Mouse (Mus musculus) ES-E14 (cell line): ENCODE measurements around the gene Panx2. TPM values are rescaled to one million over a fixed set of nuclear protein-coding genes. Genes with fewer than 3 reads are reported as not detected.

ENCODE experiments used
- DNase-seq: peaks from one replicate; pipeline ENCODE4 v3.0.0-alpha.2; 2013; ENCODE audit warnings: low read depth, low spot score
- H3K27ac ChIP-seq: 2 replicates; pipeline ENCODE4 v1.5.1; 2012; ENCODE audit warnings: low read depth, mild to moderate bottlenecking, low read length, moderate library complexity, mixed read lengths; ENCODE audit not compliant: poor library complexity, insufficient read depth, severe bottlenecking
- H3K36me3 ChIP-seq: 2 replicates; pipeline ENCODE4 v1.6.1; 2012; ENCODE audit warnings: mild to moderate bottlenecking, low read length, moderate library complexity, mixed read lengths; ENCODE audit not compliant: control insufficient read depth, poor library complexity, insufficient read depth, severe bottlenecking
- H3K4me1 ChIP-seq, 2 experiments: fragments of 150-350 bp in 1 of 2; sonication (generic) in 1 of 2; 2 replicates each; pipeline ENCODE4 v1.6.1; 2012; ENCODE audit warnings: low read length in 2 of 2, mild to moderate bottlenecking in 1 of 2, mixed read lengths in 1 of 2; ENCODE audit not compliant: control insufficient read depth in 2 of 2, insufficient read depth in 2 of 2, poor library complexity in 1 of 2
- H3K4me3 ChIP-seq, 2 experiments: fragments of 150-350 bp in 1 of 2; sonication (generic) in 1 of 2; 2 replicates each; pipeline ENCODE4 v1.5.1; 2012; ENCODE audit warnings: low read length in 2 of 2, low read depth in 1 of 2, mild to moderate bottlenecking in 1 of 2, mixed read lengths in 1 of 2; ENCODE audit not compliant: insufficient read depth in 1 of 2, poor library complexity in 1 of 2, severe bottlenecking in 1 of 2
- H3K9ac ChIP-seq: 2 replicates; pipeline ENCODE4 v1.6.1; 2012; ENCODE audit warnings: low read depth, mild to moderate bottlenecking, low read length, mixed read lengths; ENCODE audit not compliant: poor library complexity, insufficient read depth, severe bottlenecking
- H3K9me3 ChIP-seq: fragments of 150-350 bp; sonication (generic); 2 replicates; pipeline ENCODE4 v1.6.1; 2012; ENCODE audit warnings: low read depth, mild to moderate bottlenecking, low read length; ENCODE audit not compliant: control insufficient read depth, insufficient read depth
- CHD2 ChIP-seq: IDR thresholded peaks from 2 replicates; pipeline ENCODE4 v1.6.1; 2014; ENCODE audit warnings: mild to moderate bottlenecking, low read depth, low read length, inconsistent platforms
- HCFC1 ChIP-seq: IDR thresholded peaks from 2 replicates; pipeline ENCODE4 v1.6.1; 2012; ENCODE audit warnings: low read length, inconsistent platforms, borderline replicate concordance; ENCODE audit not compliant: insufficient read depth
- MAFK ChIP-seq: IDR thresholded peaks from 2 replicates; pipeline ENCODE4 v1.6.1; 2014; ENCODE audit warnings: mild to moderate bottlenecking, low read depth, low read length, inconsistent platforms; ENCODE audit not compliant: insufficient read depth
- ZC3H11A ChIP-seq: IDR thresholded peaks from 2 replicates; pipeline ENCODE4 v1.6.1; 2012; ENCODE audit warnings: low read depth, mild to moderate bottlenecking, inconsistent platforms, low read length, borderline replicate concordance
- ZNF384 ChIP-seq: IDR thresholded peaks from 2 replicates; pipeline ENCODE4 v1.6.1; 2012; ENCODE audit warnings: low read depth, low read length, inconsistent platforms
- in situ Hi-C, 2 experiments: fragments of 600-800 bp; cut with MboI; formaldehyde crosslinking; loops; one replicate each; pipeline ENCODE4 v1.15.1; 2025; ENCODE audit warnings: low sequenced_read_pairs in 2 of 2, inconsistent platforms in 1 of 2; ENCODE audit not compliant: unreplicated experiment in 2 of 2
- total RNA-seq: library from RNA; depleted of rRNA; stranded (reverse); fragments of 300-350 nt; gene quantifications from 2 replicates; pipeline ENCODE4 v1.2.3, GENCODE M21; 2012

Gene Panx2
- total RNA-seq, 1 experiment: 0.22 TPM

DNA sequence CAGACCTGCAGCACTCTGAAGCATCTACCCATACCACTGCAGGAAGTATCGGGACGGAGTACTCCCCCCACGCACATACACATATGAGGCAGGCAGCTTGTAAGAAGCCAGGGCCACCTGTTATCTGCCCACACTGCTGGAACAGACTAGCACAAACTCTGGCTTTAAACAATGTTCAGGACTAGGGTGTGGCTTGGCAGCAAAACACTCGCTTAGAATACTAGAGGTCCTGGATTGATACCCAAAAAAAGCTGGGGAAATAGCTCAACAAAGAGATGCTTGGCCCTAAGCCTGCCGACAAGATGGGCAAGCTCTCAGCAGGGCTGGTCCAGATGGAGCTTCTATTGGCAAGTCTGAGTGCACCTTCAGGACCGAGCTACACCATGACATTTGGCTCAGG lies 4.0 kb downstream of the Panx2 start:
- in situ Hi-C loops: no loop called here
- Histone ChIP-seq H3K4me1 (peaks cover 0 to 10% of the 10 kb centered on the region in 2 experiments; a peak in 1 of 4 replicates), H3K36me3 (no peaks in the 10 kb centered on the region), H3K9me3 (no peaks in the 10 kb centered on the region), H3K4me3 (no peak overlapping the region), H3K27ac (no peak overlapping the region), H3K9ac (no peak overlapping the region)
- DNase-seq: no peak
- no peak for TF ChIP-seq ZC3H11A
- no peak for TF ChIP-seq CHD2
- TF ChIP-seq MAFK: no peak
- TF ChIP-seq HCFC1: no peak
- no peak for TF ChIP-seq ZNF384

DNA sequence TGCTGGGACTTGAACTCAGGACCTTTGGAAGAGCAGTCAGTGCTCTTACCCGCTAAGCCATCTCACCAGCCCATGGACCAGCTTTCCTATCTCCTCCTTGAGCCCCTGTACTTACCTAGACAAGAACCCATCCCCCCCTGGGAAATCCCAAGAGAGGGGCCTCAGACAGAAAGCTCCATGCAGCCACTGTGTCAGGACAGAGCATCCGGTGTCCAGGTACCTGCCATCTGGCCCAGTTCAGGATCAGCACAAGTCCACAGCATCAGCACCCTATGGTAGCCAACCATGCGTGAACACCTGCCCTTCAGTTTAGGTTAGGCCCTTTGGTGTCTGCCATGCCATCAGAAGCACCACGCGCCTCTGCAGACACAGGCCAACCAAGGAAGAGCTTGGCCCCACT lies 5.4 kb downstream of the Panx2 start:
- no peak for TF ChIP-seq ZC3H11A
- no peak for TF ChIP-seq CHD2
- no peak for TF ChIP-seq ZNF384
- TF ChIP-seq MAFK: no peak
- in situ Hi-C loops: no loop called here

DNA sequence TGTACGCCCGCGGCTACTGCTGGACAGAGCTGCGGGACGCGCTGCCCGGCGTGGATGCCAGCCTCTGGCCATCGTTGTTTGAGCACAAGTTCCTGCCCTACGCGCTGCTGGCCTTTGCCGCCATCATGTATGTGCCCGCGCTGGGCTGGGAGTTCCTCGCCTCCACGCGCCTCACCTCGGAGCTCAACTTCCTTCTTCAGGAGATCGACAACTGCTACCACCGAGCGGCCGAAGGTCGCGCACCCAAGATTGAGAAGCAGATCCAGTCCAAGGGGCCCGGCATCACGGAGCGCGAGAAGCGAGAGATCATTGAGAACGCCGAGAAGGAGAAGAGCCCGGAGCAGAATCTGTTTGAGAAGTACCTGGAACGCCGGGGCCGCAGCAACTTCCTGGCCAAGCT lies 8.1 kb downstream of the Panx2 start:
- Histone ChIP-seq H3K4me3 (peak overlapping the region; percentile 36 to 63), H3K9me3 (no peaks in the 10 kb centered on the region), H3K4me1 (peaks cover 0 to 15% of the 10 kb centered on the region in 2 experiments; a peak in 1 of 4 replicates), H3K36me3 (no peaks in the 10 kb centered on the region), H3K9ac (peak overlapping the region; percentile 9), H3K27ac (no peak overlapping the region)
- in situ Hi-C loops: no loop called here
- no peak for DNase-seq
- TF ChIP-seq HCFC1 (no peak), MAFK (no peak), ZNF384 (no peak), ZC3H11A (no peak), CHD2 (no peak)

More for the DNA sequence above, 5.4 kb downstream of the Panx2 start:
- DNase-seq: no peak
- no peaks in the 10 kb centered on the region for H3K9me3 ChIP-seq
- H3K4me1 ChIP-seq: peaks cover 0 to 12% of the 10 kb centered on the region in 2 experiments; a peak in 1 of 4 replicates
- H3K4me3 ChIP-seq: no peak overlapping the region
- no peak overlapping the region for H3K9ac ChIP-seq
- H3K27ac ChIP-seq: no peak overlapping the region
- no peaks in the 10 kb centered on the region for H3K36me3 ChIP-seq

DNA sequence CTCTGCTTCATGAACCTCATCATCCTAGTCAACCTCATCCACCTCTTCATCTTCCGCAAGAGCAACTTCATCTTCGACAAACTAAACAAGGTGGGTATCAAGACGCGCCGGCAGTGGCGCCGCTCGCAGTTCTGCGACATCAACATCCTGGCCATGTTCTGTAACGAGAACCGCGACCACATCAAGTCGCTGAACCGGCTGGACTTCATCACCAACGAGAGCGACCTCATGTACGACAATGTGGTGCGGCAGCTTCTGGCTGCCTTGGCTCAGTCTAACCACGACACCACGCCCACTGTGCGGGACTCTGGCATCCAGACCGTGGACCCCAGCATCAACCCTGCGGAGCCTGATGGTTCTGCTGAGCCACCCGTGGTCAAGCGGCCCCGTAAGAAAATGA lies 8.7 kb downstream of the Panx2 start:
- Histone ChIP-seq H3K4me1 (peaks cover 0 to 15% of the 10 kb centered on the region in 2 experiments; a peak in 1 of 4 replicates), H3K4me3 (peak overlapping the region; percentile 46 to 63), H3K9me3 (no peaks in the 10 kb centered on the region), H3K27ac (no peak overlapping the region), H3K36me3 (no peaks in the 10 kb centered on the region), H3K9ac (no peak overlapping the region)
- TF ChIP-seq ZC3H11A: no peak
- TF ChIP-seq MAFK: no peak
- no peak for TF ChIP-seq ZNF384
- TF ChIP-seq CHD2: no peak
- no peak for TF ChIP-seq HCFC1
- DNase-seq: no peak
- in situ Hi-C loops: no loop called here

DNA sequence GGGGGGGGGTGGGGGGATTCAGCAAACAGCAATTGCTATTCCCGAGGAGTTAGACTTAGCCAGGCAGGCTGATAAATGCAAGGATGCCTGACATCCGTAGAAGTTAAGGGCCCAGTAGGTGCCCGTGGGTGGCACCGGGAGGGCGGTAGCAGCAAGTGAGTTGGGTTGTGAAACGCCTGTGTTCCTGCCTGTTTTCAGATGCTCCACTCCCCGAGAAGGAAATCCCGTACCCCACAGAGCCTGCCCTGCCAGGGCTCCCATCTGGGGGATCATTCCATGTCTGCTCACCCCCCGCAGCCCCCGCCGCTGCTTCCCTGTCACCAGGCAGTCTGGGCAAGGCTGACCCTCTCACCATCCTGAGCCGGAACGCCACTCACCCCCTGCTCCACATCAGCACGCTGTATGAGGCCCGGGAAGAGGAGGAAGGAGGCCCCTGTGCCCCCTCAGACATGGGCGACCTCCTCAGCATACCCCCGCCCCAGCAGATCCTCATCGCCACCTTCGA lies 9.9 kb downstream of the Panx2 start:
- DNase-seq: no peak
- no peaks in the 10 kb centered on the region for H3K9me3 ChIP-seq
- in situ Hi-C loops: no loop called here
- TF ChIP-seq ZC3H11A: no peak
- no peak for TF ChIP-seq ZNF384
- TF ChIP-seq MAFK: no peak
- no peak for TF ChIP-seq HCFC1
- H3K4me3 ChIP-seq: peak overlapping the region; percentile 19 to 39; a peak in 3 of 4 replicates
- no peaks in the 10 kb centered on the region for H3K36me3 ChIP-seq
- peak overlapping the region; percentile 21; the same call in 1 of the 2 replicates for H3K9ac ChIP-seq
- no peak overlapping the region for H3K27ac ChIP-seq
- H3K4me1 ChIP-seq: peaks cover 0 to 15% of the 10 kb centered on the region in 2 experiments; a peak in 1 of 4 replicates
